In genomic region chr5:135258280-135259150, GRCm38 (mm10) we compare ENCODE assay signal across 9 mouse cellular contexts. TPM values are rescaled to one million over a fixed set of nuclear protein-coding genes. Genes with fewer than 3 reads are reported as not detected.
A peak's percentile ranks its signal among the peaks of the same experiment; 100 is the strongest.
DNase-seq lines count a peak whose midpoint lies in the region; ATAC-seq and TF ChIP-seq lines count a peak whose summit lies in the region.
"Had no signal": no experiment of that assay in that cellular context is flagged by ENCODE, and none has a peak within 500 bp of the region (broad histone marks: within the 10 kb centered on the region; RNA-seq: fewer than 3 reads in every experiment).

No protein-coding gene starts in this region.

- TF ChIP-seq EP300 in heart, postnatal 0 days (IDR thresholded peaks at IDR 0.05; ENCODE audit: low read depth) = no peak

- 0 out of 2 replicates have a peak, but pooled peaks cover 6% of the 10 kb centered on the region for H3K9me3 ChIP-seq in heart, postnatal 0 days (replicated peaks; ENCODE audit: control insufficient read depth, low read length)

- no peaks in the 10 kb centered on the region for H3K36me3 ChIP-seq in heart, postnatal 0 days (replicated peaks; ENCODE audit: control insufficient read depth, insufficient read depth, low read length)
- H3K36me3 ChIP-seq in testis, adult 2 months (ENCODE audit: control insufficient read depth, insufficient read depth, low read length) = no peaks in the 10 kb centered on the region

- H3K27ac ChIP-seq in heart, postnatal 0 days (ENCODE audit: low read depth) = peak overlapping the region; percentile 52
- H3K27ac ChIP-seq in testis, adult 2 months (ENCODE audit: control insufficient read depth, insufficient read depth, low read depth, low read length) = no peak overlapping the region

- peak overlapping the region; percentile 49 for H3K4me2 ChIP-seq in heart, postnatal 0 days (ENCODE audit: low read depth, low read length)

- DNase-seq in heart, postnatal 0 days (ENCODE audit: low spot score) = no peak
- no peak for DNase-seq in heart, adult 11 months
- no peak for DNase-seq in testis, postnatal 14 days (ENCODE audit: low spot score)
- peak; percentile 26 to 37 for DNase-seq in layer of hippocampus, postnatal 36 days
- no peak for DNase-seq in ovary, adult 18-20 months (ENCODE audit: low spot score)
- DNase-seq in testis, postnatal 10 days (ENCODE audit: low spot score) = no peak
- DNase-seq in spleen, postnatal 36 days (ENCODE audit: low spot score in 2 of 2) = no peak

- ATAC-seq in heart, postnatal 0 days (ENCODE audit: insufficient read depth, low read depth) = no peak
- ATAC-seq: Patski had no signal

- no peaks in the 10 kb centered on the region for H3K27me3 ChIP-seq in heart, postnatal 0 days (ENCODE audit: control insufficient read depth, insufficient read depth, low read length)
- no peaks in the 10 kb centered on the region for H3K27me3 ChIP-seq in testis, adult 2 months (ENCODE audit: control insufficient read depth, insufficient read depth, low read length)
- H3K27me3 ChIP-seq: Patski had no signal

- peak overlapping the region; percentile 22; the same call in 1 of the 2 replicates for H3K4me3 ChIP-seq in heart, postnatal 0 days (ENCODE audit: low read depth, low read length)
- peak overlapping the region; percentile 17; the same call in 1 of the 2 replicates for H3K4me3 ChIP-seq in testis, adult 2 months (ENCODE audit: control insufficient read depth, low read depth, low read length)

- H3K4me1 ChIP-seq in heart, postnatal 0 days (ENCODE audit: control insufficient read depth, insufficient read depth) = no peaks in the 10 kb centered on the region
- H3K4me1 ChIP-seq in testis, adult 2 months (ENCODE audit: control insufficient read depth, insufficient read depth, low read length) = peaks cover 5% of the 10 kb centered on the region

- no peak for TF ChIP-seq CTCF in heart, postnatal 0 days (IDR thresholded peaks at IDR 0.05; ENCODE audit: low read depth)
- TF ChIP-seq CTCF in testis, adult 2 months (IDR thresholded peaks at IDR 0.05; ENCODE audit: control insufficient read depth, insufficient read depth, insufficient replicate concordance, low read depth, low read length) = no peak

- TF ChIP-seq POLR2A in testis, adult 2 months (IDR thresholded peaks at IDR 0.05; ENCODE audit: control insufficient read depth, low read depth, low read length) = no peak

- H3K9ac ChIP-seq in heart, postnatal 0 days (replicated peaks; ENCODE audit: low read depth, low read length) = peak overlapping the region; percentile 16; the same call in 1 of the 2 replicates

- 37% methylated on average over 30 of the region's 30 CpGs for WGBS in heart, postnatal 0 days

RNA-seq across cellular contexts. Expression of gene Fzd9, which starts 7.5 kb away (rescaled TPM):
- total RNA-seq in heart, postnatal 0 days (2014; rRNA removed; ENCODE audit: low replicate concordance) = 3.3 and 7.4 TPM in 2 replicates
- polyA plus RNA-seq in heart, postnatal 0 days (2015; fragmentation: Nextera tagmentation; extraction: Ambion mirVana) = 1.8 and 2.4 TPM in 2 replicates
- 3.1 and 3.2 TPM in 2 replicates for polyA plus RNA-seq in testis, adult 2 months (2012; rRNA removed)
- total RNA-seq in layer of hippocampus, postnatal 36 days (2021) = 1 to 10 TPM; 4.1 to 5.7 TPM

Comparison
In these comparisons a context has a peak if more than half of its experiments do, and no peak if none do; other contexts are left out.
1. DNase-seq: peak in layer of hippocampus, postnatal 36 days (2 of 2); none in heart, postnatal 0 days (single experiment), heart, adult 11 months (single experiment), testis, postnatal 14 days (single experiment), ovary, adult 18-20 months (single experiment), testis, postnatal 10 days (single experiment) and spleen, postnatal 36 days (0 of 2).